9 mouse cellular contexts compared by ENCODE assay signal in genomic region chr6:84385696-84386095, GRCm38 (mm10).
DNase-seq lines count a peak whose midpoint lies in the region; ATAC-seq and TF ChIP-seq lines count a peak whose summit lies in the region.
"Had no signal": no experiment of that assay in that cellular context is flagged by ENCODE, and none has a peak within 500 bp of the region (broad histone marks: within the 10 kb centered on the region; RNA-seq: fewer than 3 reads in every experiment).

No protein-coding gene starts in this region.

- intact Hi-C loops in gastrocnemius, adult 2 months (cut with DNase I): no loop called here

- TF ChIP-seq CTCF in gastrocnemius, adult 2 months (IDR thresholded peaks at IDR 0.05): no peak
- TF ChIP-seq CTCF in intestine, postnatal 0 days (IDR thresholded peaks at IDR 0.05; ENCODE audit: low read depth): no peak
- TF ChIP-seq CTCF in lung, embryonic 14.5 days (IDR thresholded peaks at IDR 0.05; ENCODE audit: low read depth): no peak

- no peak overlapping the region for H3K4me3 ChIP-seq in gastrocnemius, adult 2 months
- no peak overlapping the region for H3K4me3 ChIP-seq in intestine, postnatal 0 days (ENCODE audit: low read depth, low read length)
- no peak overlapping the region for H3K4me3 ChIP-seq in lung, embryonic 14.5 days (ENCODE audit: low read depth, low read length)
- H3K4me3 ChIP-seq: neural tube, embryonic 12.5 days had no signal

- peak; percentile 28 for DNase-seq in urinary bladder, postnatal 14 days (ENCODE audit: low spot score)
- no peak for DNase-seq in urinary bladder, postnatal 10 days (ENCODE audit: low spot score)
- peak; percentile 85 for DNase-seq in gastrocnemius, adult 2 months
- DNase-seq in lung, embryonic 14.5 days: peak; percentile 89
- DNase-seq in yolk sac, embryonic 10.5 days (ENCODE audit: low spot score): peak; percentile 11
- no peak for DNase-seq in right cerebral cortex, postnatal 14 days
- no peak for DNase-seq in frontal cortex, adult 2 months (ENCODE audit: extremely low spot score in 1 of 2, low spot score in 1 of 2)

- H3K9me3 ChIP-seq in intestine, postnatal 0 days (ENCODE audit: control insufficient read depth): no peaks in the 10 kb centered on the region
- no peaks in the 10 kb centered on the region for H3K9me3 ChIP-seq in lung, embryonic 14.5 days (ENCODE audit: low read depth, low read length)
- H3K9me3 ChIP-seq: neural tube, embryonic 12.5 days had no signal

- H3K36me3 ChIP-seq in intestine, postnatal 0 days (ENCODE audit: control insufficient read depth, insufficient read depth): no peaks in the 10 kb centered on the region
- no peaks in the 10 kb centered on the region for H3K36me3 ChIP-seq in lung, embryonic 14.5 days (ENCODE audit: insufficient read depth)
- H3K36me3 ChIP-seq: neural tube, embryonic 12.5 days had no signal

- no peak overlapping the region for H3K27ac ChIP-seq in gastrocnemius, adult 2 months
- no peak overlapping the region for H3K27ac ChIP-seq in intestine, postnatal 0 days (ENCODE audit: low read depth, low read length)
- no peak overlapping the region for H3K27ac ChIP-seq in lung, embryonic 14.5 days (ENCODE audit: low read depth)
- H3K27ac ChIP-seq: neural tube, embryonic 12.5 days had no signal

- no peaks in the 10 kb centered on the region for H3K4me1 ChIP-seq in intestine, postnatal 0 days (replicated peaks; ENCODE audit: control insufficient read depth, insufficient read depth, low read length)
- peaks cover 9% of the 10 kb centered on the region; the same call in 1 of the 2 replicates for H3K4me1 ChIP-seq in lung, embryonic 14.5 days (ENCODE audit: insufficient read depth)
- H3K4me1 ChIP-seq: neural tube, embryonic 12.5 days had no signal

- peak; percentile 70 for ATAC-seq in intestine, postnatal 0 days
- ATAC-seq in lung, embryonic 14.5 days (ENCODE audit: insufficient read depth): peak; percentile 98

- no peak overlapping the region for H3K4me2 ChIP-seq in intestine, postnatal 0 days (replicated peaks; ENCODE audit: low read depth)
- no peak overlapping the region for H3K4me2 ChIP-seq in lung, embryonic 14.5 days
- H3K4me2 ChIP-seq: neural tube, embryonic 12.5 days had no signal

- H3K27me3 ChIP-seq in intestine, postnatal 0 days (replicated peaks; ENCODE audit: control insufficient read depth, insufficient read depth, low read length): no peaks in the 10 kb centered on the region
- no peaks in the 10 kb centered on the region for H3K27me3 ChIP-seq in lung, embryonic 14.5 days (ENCODE audit: insufficient read depth, low read length)
- H3K27me3 ChIP-seq: neural tube, embryonic 12.5 days had no signal

- 7% methylated on average over 10 of the region's 10 CpGs for WGBS in intestine, postnatal 0 days
- 11% methylated on average over 10 of the region's 10 CpGs for WGBS in lung, embryonic 14.5 days

- no peak overlapping the region for H3K9ac ChIP-seq in intestine, postnatal 0 days (ENCODE audit: low read depth, low read length)
- H3K9ac ChIP-seq in lung, embryonic 14.5 days: no peak overlapping the region
- H3K9ac ChIP-seq: neural tube, embryonic 12.5 days had no signal

Comparison
In these comparisons a context has a peak if more than half of its experiments do, and no peak if none do; other contexts are left out.
1. DNase-seq: peak in urinary bladder, postnatal 14 days (single experiment), gastrocnemius, adult 2 months (single experiment), lung, embryonic 14.5 days (single experiment) and yolk sac, embryonic 10.5 days (single experiment); none in urinary bladder, postnatal 10 days (single experiment), right cerebral cortex, postnatal 14 days (single experiment) and frontal cortex, adult 2 months (0 of 2).